Comparison of ENCODE assay signal across 21 mouse cellular contexts in genomic region chr1:135810180-135810579, GRCm38 (mm10). TPM values are rescaled to one million over a fixed set of nuclear protein-coding genes. Genes with fewer than 3 reads are reported as not detected.
DNase-seq lines count a peak whose midpoint lies in the region; ATAC-seq and TF ChIP-seq lines count a peak whose summit lies in the region.
"Had no signal": no experiment of that assay in that cellular context is flagged by ENCODE, and none has a peak within 500 bp of the region (broad histone marks: within the 10 kb centered on the region; RNA-seq: fewer than 3 reads in every experiment).

No protein-coding gene starts in this region.

- WGBS in heart, embryonic 12.5 days: 76% methylated on average over 2 of the region's 2 CpGs
- 55% methylated on average over 2 of the region's 2 CpGs for WGBS in kidney, adult 2 months
- 60% methylated on average over 2 of the region's 2 CpGs for WGBS in kidney, embryonic 15.5 days
- 23% methylated on average over 2 of the region's 2 CpGs for WGBS in intestine, postnatal 0 days

- no peak overlapping the region for H3K4me3 ChIP-seq in heart, embryonic 12.5 days
- no peak overlapping the region for H3K4me3 ChIP-seq in kidney, adult 2 months (ENCODE audit: insufficient read depth, low read depth, low read length)
- no peak overlapping the region for H3K4me3 ChIP-seq in kidney, embryonic 15.5 days (replicated peaks)
- no peak overlapping the region for H3K4me3 ChIP-seq in intestine, postnatal 0 days (ENCODE audit: low read depth, low read length)
- H3K4me3 ChIP-seq: forebrain, embryonic 12.5 days; heart, embryonic 10.5 days; liver, embryonic 13.5 days; lung, embryonic 15.5 days; midbrain, embryonic 12.5 days; neural tube, embryonic 15.5 days had no signal

- peaks cover 55% of the 10 kb centered on the region for H3K36me3 ChIP-seq in heart, embryonic 12.5 days
- no peaks in the 10 kb centered on the region for H3K36me3 ChIP-seq in kidney, adult 2 months (ENCODE audit: control insufficient read depth, insufficient read depth, low read length)
- H3K36me3 ChIP-seq in kidney, embryonic 15.5 days: no peaks in the 10 kb centered on the region
- H3K36me3 ChIP-seq in intestine, postnatal 0 days (ENCODE audit: control insufficient read depth, insufficient read depth): no peaks in the 10 kb centered on the region
- H3K36me3 ChIP-seq: forebrain, embryonic 12.5 days; liver, embryonic 13.5 days; lung, embryonic 15.5 days; midbrain, embryonic 12.5 days; neural tube, embryonic 15.5 days had no signal

- H3K9ac ChIP-seq in heart, embryonic 12.5 days: 0 out of 2 replicates have a peak overlapping the region, but pooled peaks have one; percentile 2
- no peak overlapping the region for H3K9ac ChIP-seq in kidney, embryonic 15.5 days
- no peak overlapping the region for H3K9ac ChIP-seq in intestine, postnatal 0 days (ENCODE audit: low read depth, low read length)
- H3K9ac ChIP-seq: forebrain, embryonic 12.5 days; liver, embryonic 13.5 days; lung, embryonic 15.5 days; midbrain, embryonic 12.5 days; neural tube, embryonic 15.5 days had no signal

- no peak for ATAC-seq in heart, embryonic 12.5 days (ENCODE audit: insufficient number of reproducible peaks, low FRiP score)
- no peak for ATAC-seq in kidney, embryonic 15.5 days (replicated peaks; ENCODE audit: low FRiP score)
- peak; percentile 43 for ATAC-seq in intestine, postnatal 0 days
- 0 out of 2 replicates have a peak, but pooled peaks have one; percentile 15 for ATAC-seq in megakaryocyte-erythroid progenitor cell, adult 5-6 weeks (replicated peaks; ENCODE audit: low FRiP score, low TSS enrichment, poor library complexity, severe bottlenecking)
- ATAC-seq: activated CD4-positive, CD25-positive, alpha-beta regulatory T cell, adult 4 months; CD4-positive, CD25-positive, alpha-beta regulatory T cell, adult 4 months had no signal

- H3K4me1 ChIP-seq in heart, embryonic 12.5 days (replicated peaks): peaks cover 60% of the 10 kb centered on the region
- H3K4me1 ChIP-seq in kidney, adult 2 months (ENCODE audit: control insufficient read depth, insufficient read depth, low read length): peaks cover 22% of the 10 kb centered on the region
- H3K4me1 ChIP-seq in kidney, embryonic 15.5 days: peaks cover 34% of the 10 kb centered on the region
- peaks cover 30% of the 10 kb centered on the region; the same call in 1 of the 2 replicates for H3K4me1 ChIP-seq in intestine, postnatal 0 days (replicated peaks; ENCODE audit: control insufficient read depth, insufficient read depth, low read length)
- H3K4me1 ChIP-seq: midbrain, embryonic 12.5 days; neural tube, embryonic 15.5 days had no signal

- no peak for TF ChIP-seq POLR2A in kidney, adult 2 months (IDR thresholded peaks at IDR 0.05; ENCODE audit: low read depth, low read length)

- no peak overlapping the region for H3K4me2 ChIP-seq in heart, embryonic 12.5 days
- no peak overlapping the region for H3K4me2 ChIP-seq in kidney, embryonic 15.5 days
- no peak overlapping the region for H3K4me2 ChIP-seq in intestine, postnatal 0 days (replicated peaks; ENCODE audit: low read depth)
- H3K4me2 ChIP-seq: forebrain, embryonic 12.5 days; liver, embryonic 13.5 days; lung, embryonic 15.5 days; midbrain, embryonic 12.5 days; neural tube, embryonic 15.5 days had no signal

- no peaks in the 10 kb centered on the region for H3K27me3 ChIP-seq in heart, embryonic 12.5 days (replicated peaks)
- H3K27me3 ChIP-seq in kidney, adult 2 months (replicated peaks; ENCODE audit: control insufficient read depth, insufficient read depth, low read length): no peaks in the 10 kb centered on the region
- no peaks in the 10 kb centered on the region for H3K27me3 ChIP-seq in kidney, embryonic 15.5 days
- no peaks in the 10 kb centered on the region for H3K27me3 ChIP-seq in intestine, postnatal 0 days (replicated peaks; ENCODE audit: control insufficient read depth, insufficient read depth, low read length)
- H3K27me3 ChIP-seq: lung, embryonic 15.5 days had no signal

- no peaks in the 10 kb centered on the region for H3K9me3 ChIP-seq in heart, embryonic 12.5 days (replicated peaks)
- no peaks in the 10 kb centered on the region for H3K9me3 ChIP-seq in kidney, embryonic 15.5 days (replicated peaks)
- H3K9me3 ChIP-seq in intestine, postnatal 0 days (ENCODE audit: control insufficient read depth): no peaks in the 10 kb centered on the region
- H3K9me3 ChIP-seq: forebrain, embryonic 12.5 days; heart, embryonic 10.5 days; liver, embryonic 13.5 days; lung, embryonic 15.5 days; midbrain, embryonic 12.5 days; neural tube, embryonic 15.5 days had no signal

- DNase-seq in heart, postnatal 4 days: no peak
- DNase-seq in kidney, adult 2 months: peak; percentile 80
- DNase-seq in testis, postnatal 10 days (ENCODE audit: low spot score): no peak
- no peak for DNase-seq in spleen, adult 18-20 months
- DNase-seq: adrenal gland, postnatal 14 days; cerebellum, adult 9-11 months; gastrocnemius, postnatal 36 days; liver, embryonic 13.5 days; lung, postnatal 4 days; thymus, adult 18-20 months had no signal

- peak overlapping the region; percentile 22; the same call in 1 of the 2 replicates for H3K27ac ChIP-seq in heart, embryonic 12.5 days (ENCODE audit: poor library complexity, severe bottlenecking)
- no peak overlapping the region for H3K27ac ChIP-seq in kidney, adult 2 months (ENCODE audit: insufficient read depth, low read depth, low read length)
- H3K27ac ChIP-seq in kidney, embryonic 15.5 days: no peak overlapping the region
- H3K27ac ChIP-seq in intestine, postnatal 0 days (ENCODE audit: low read depth, low read length): peak overlapping the region; percentile 89
- H3K27ac ChIP-seq: forebrain, embryonic 12.5 days; heart, embryonic 10.5 days; liver, embryonic 13.5 days; lung, embryonic 15.5 days; midbrain, embryonic 12.5 days; neural tube, embryonic 15.5 days had no signal

- TF ChIP-seq CTCF in kidney, adult 2 months (conservative IDR thresholded peaks at IDR 0.05; ENCODE audit: insufficient read depth, insufficient read length, low read depth, low read length): no peak
- no peak for TF ChIP-seq CTCF in intestine, postnatal 0 days (IDR thresholded peaks at IDR 0.05; ENCODE audit: low read depth)

RNA-seq across cellular contexts. Expression of gene Lad1, which starts 8.2 kb away (rescaled TPM):
- polyA plus RNA-seq in heart, embryonic 12.5 days (2016; fragmentation: Nextera tagmentation; extraction: Ambion mirVana): 3.0 and 3.3 TPM in 2 replicates
- total RNA-seq in heart, postnatal 4 days (2021): 10 to 100 TPM in 1 of 2 experiments, 1 to 10 TPM in 1; 7.3 to 10.3 TPM
- 114 and 145 TPM in 2 replicates for polyA plus RNA-seq in kidney, adult 2 months (2012; rRNA removed)
- 21.7 and 22.1 TPM in 2 replicates for polyA plus RNA-seq in kidney, embryonic 15.5 days (2015; fragmentation: Nextera tagmentation; extraction: Ambion mirVana)
- 208 and 224 TPM in 2 replicates for polyA plus RNA-seq in intestine, postnatal 0 days (2015; fragmentation: Nextera tagmentation; extraction: Ambion mirVana)
- total RNA-seq in megakaryocyte-erythroid progenitor cell, adult 5-6 weeks (2014; fragmentation: Nextera tagmentation): not detected in 2 replicates
- total RNA-seq in megakaryocyte-erythroid progenitor cell, adult 5-6 weeks (2017): not detected in 2 replicates
- total RNA-seq: adrenal gland, postnatal 14 days; gastrocnemius, postnatal 36 days had no signal

RNA-seq across cellular contexts. Expression of gene Tnnt2, which starts 26.0 kb away (rescaled TPM):
- 5,319 and 5,490 TPM in 2 replicates for polyA plus RNA-seq in heart, embryonic 12.5 days (2016; fragmentation: Nextera tagmentation; extraction: Ambion mirVana)
- total RNA-seq in heart, postnatal 4 days (2021): 1,000 to 10,000 TPM; 6,684 to 7,230 TPM
- 0.44 and 1.0 TPM in 2 replicates for polyA plus RNA-seq in kidney, adult 2 months (2012; rRNA removed)
- polyA plus RNA-seq in kidney, embryonic 15.5 days (2015; fragmentation: Nextera tagmentation; extraction: Ambion mirVana): 22.2 and 39.9 TPM in 2 replicates
- 56.8 and 73.9 TPM in 2 replicates for polyA plus RNA-seq in intestine, postnatal 0 days (2015; fragmentation: Nextera tagmentation; extraction: Ambion mirVana)
- total RNA-seq in megakaryocyte-erythroid progenitor cell, adult 5-6 weeks (2014; fragmentation: Nextera tagmentation): 1.4 TPM in 1 of 2 replicates, not detected in the other
- not detected in 2 replicates for total RNA-seq in megakaryocyte-erythroid progenitor cell, adult 5-6 weeks (2017)

RNA-seq across cellular contexts. Expression of gene Tnni1, which starts 30.9 kb away (rescaled TPM):
- 3,113 and 3,172 TPM in 2 replicates for polyA plus RNA-seq in heart, embryonic 12.5 days (2016; fragmentation: Nextera tagmentation; extraction: Ambion mirVana)
- 1,000 to 10,000 TPM; 2,021 to 2,289 TPM for total RNA-seq in heart, postnatal 4 days (2021)
- polyA plus RNA-seq in kidney, adult 2 months (2012; rRNA removed): 5.8 TPM in 1 of 2 replicates, not detected in the other
- 36.1 and 56.2 TPM in 2 replicates for polyA plus RNA-seq in kidney, embryonic 15.5 days (2015; fragmentation: Nextera tagmentation; extraction: Ambion mirVana)
- 3.1 and 4.1 TPM in 2 replicates for polyA plus RNA-seq in intestine, postnatal 0 days (2015; fragmentation: Nextera tagmentation; extraction: Ambion mirVana)
- 5.4 TPM in 1 of 2 replicates, not detected in the other for total RNA-seq in megakaryocyte-erythroid progenitor cell, adult 5-6 weeks (2014; fragmentation: Nextera tagmentation)
- total RNA-seq in megakaryocyte-erythroid progenitor cell, adult 5-6 weeks (2017): 0.46 TPM in 1 of 2 replicates, not detected in the other
- total RNA-seq: adrenal gland, postnatal 14 days had no signal
- polyA plus RNA-seq: activated CD4-positive, CD25-positive, alpha-beta regulatory T cell, adult 4 months; CD4-positive, CD25-positive, alpha-beta regulatory T cell, adult 4 months had no signal

RNA-seq across cellular contexts. Expression of gene Phlda3, which starts 44.3 kb away (rescaled TPM):
- 73.0 and 74.1 TPM in 2 replicates for polyA plus RNA-seq in heart, embryonic 12.5 days (2016; fragmentation: Nextera tagmentation; extraction: Ambion mirVana)
- total RNA-seq in heart, postnatal 4 days (2021): 10 to 100 TPM; 40.7 to 43.8 TPM
- 37.2 and 40.0 TPM in 2 replicates for polyA plus RNA-seq in kidney, adult 2 months (2012; rRNA removed)
- 79.5 and 86.2 TPM in 2 replicates for polyA plus RNA-seq in kidney, embryonic 15.5 days (2015; fragmentation: Nextera tagmentation; extraction: Ambion mirVana)
- polyA plus RNA-seq in intestine, postnatal 0 days (2015; fragmentation: Nextera tagmentation; extraction: Ambion mirVana): 22.0 and 22.5 TPM in 2 replicates
- total RNA-seq in megakaryocyte-erythroid progenitor cell, adult 5-6 weeks (2014; fragmentation: Nextera tagmentation): 1.8 and 7.6 TPM in 2 replicates
- total RNA-seq in megakaryocyte-erythroid progenitor cell, adult 5-6 weeks (2017): 0.94 and 2.1 TPM in 2 replicates

Comparison
In these comparisons a context has a peak if more than half of its experiments do, and no peak if none do; other contexts are left out.
1. ATAC-seq: peak in intestine, postnatal 0 days (single experiment) and megakaryocyte-erythroid progenitor cell, adult 5-6 weeks (single experiment); none in heart, embryonic 12.5 days (single experiment) and kidney, embryonic 15.5 days (single experiment).
2. H3K27ac ChIP-seq: peak in heart, embryonic 12.5 days (single experiment) and intestine, postnatal 0 days (single experiment); none in kidney, adult 2 months (single experiment) and kidney, embryonic 15.5 days (single experiment).
3. RNA of gene Tnnt2, which starts 26.0 kb away (polyA plus RNA-seq): 5,319 to 5,490 TPM in heart, embryonic 12.5 days; 56.8 to 73.9 TPM in intestine, postnatal 0 days, 22.2 to 39.9 TPM in kidney, embryonic 15.5 days and 0.44 to 1.0 TPM in kidney, adult 2 months; every median in the first group is over 10 times any median in the second.
4. RNA of gene Tnni1, which starts 30.9 kb away (polyA plus RNA-seq): 3,113 to 3,172 TPM in heart, embryonic 12.5 days; 36.1 to 56.2 TPM in kidney, embryonic 15.5 days, 5.8 TPM in kidney, adult 2 months and 3.1 to 4.1 TPM in intestine, postnatal 0 days; every median in the first group is over 10 times any median in the second.